Mouse (Mus musculus) midbrain, embryonic 11.5 days (tissue): ENCODE measurements around the gene Rimklb. TPM values are rescaled to one million over a fixed set of nuclear protein-coding genes. Genes with fewer than 3 reads are reported as not detected.
A peak's percentile ranks its signal among the peaks of the same experiment; 100 is the strongest.

Source experiments
- ATAC-seq: fragments of 200-750 bp; cut with Nextera tagmentation; 2 replicates; pipeline ENCODE4 v1.8.0; 2017; ENCODE audit warnings: moderate TSS enrichment, moderate library complexity; ENCODE audit not compliant: low FRiP score
- DNase-seq: peaks from one replicate; pipeline ENCODE4 v3.0.0; 2015; ENCODE audit warnings: low spot score; ENCODE audit errors: missing footprints
- H3K27ac ChIP-seq: fragments of 300-500 bp; sonication (generic); 2 replicates; pipeline ENCODE4 v1.5.1; 2014; ENCODE audit warnings: low read depth, low read length
- H3K27me3 ChIP-seq: fragments of 300-500 bp; sonication (generic); 2 replicates; pipeline ENCODE4 v1.6.1; 2014; ENCODE audit warnings: mild to moderate bottlenecking, low read length, moderate library complexity, mixed read lengths; ENCODE audit not compliant: control insufficient read depth, insufficient read depth
- H3K36me3 ChIP-seq: fragments of 300-500 bp; sonication (generic); 2 replicates; pipeline ENCODE4 v1.6.1; 2014; ENCODE audit warnings: mild to moderate bottlenecking, low read length, moderate library complexity, mixed read lengths; ENCODE audit not compliant: control insufficient read depth, insufficient read depth
- H3K4me1 ChIP-seq: fragments of 300-500 bp; sonication (generic); 2 replicates; pipeline ENCODE4 v1.6.1; 2014; ENCODE audit warnings: low read length; ENCODE audit not compliant: control insufficient read depth, insufficient read depth
- H3K4me2 ChIP-seq: fragments of 300-500 bp; sonication (generic); 2 replicates; pipeline ENCODE4 v1.6.1; 2014; ENCODE audit warnings: mild to moderate bottlenecking, moderate library complexity
- H3K4me3 ChIP-seq: fragments of 300-500 bp; sonication (generic); 2 replicates; pipeline ENCODE4 v1.5.1; 2014; ENCODE audit warnings: low read depth, low read length
- H3K9ac ChIP-seq: fragments of 300-500 bp; sonication (generic); 2 replicates; pipeline ENCODE4 v1.6.1; 2014; ENCODE audit warnings: low read length
- H3K9me3 ChIP-seq: fragments of 300-500 bp; sonication (generic); 2 replicates; pipeline ENCODE4 v1.6.1; 2016; ENCODE audit warnings: low read length; ENCODE audit not compliant: control insufficient read depth
- WGBS: fragments of 180-500 bp; shearing (Covaris S2); extraction: QIAGEN DNeasy Blood & Tissue Kit; methylation state at CpG from one replicate; pipeline ENCODE4 v1.1.7; 2014; 5-methylcytosine and 5-hydroxymethylcytosine counted together
- polyA plus RNA-seq: library from polyadenylated mRNA; unstranded; fragments of >200 nt; fragmentation: Nextera tagmentation; extraction: Ambion mirVana; gene quantifications from 2 replicates; pipeline ENCODE4 v1.2.1, GENCODE M21; 2014

The Rimklb gene
- polyA plus RNA-seq, 1 experiment from 2014 or later: 67.4 TPM

DNA sequence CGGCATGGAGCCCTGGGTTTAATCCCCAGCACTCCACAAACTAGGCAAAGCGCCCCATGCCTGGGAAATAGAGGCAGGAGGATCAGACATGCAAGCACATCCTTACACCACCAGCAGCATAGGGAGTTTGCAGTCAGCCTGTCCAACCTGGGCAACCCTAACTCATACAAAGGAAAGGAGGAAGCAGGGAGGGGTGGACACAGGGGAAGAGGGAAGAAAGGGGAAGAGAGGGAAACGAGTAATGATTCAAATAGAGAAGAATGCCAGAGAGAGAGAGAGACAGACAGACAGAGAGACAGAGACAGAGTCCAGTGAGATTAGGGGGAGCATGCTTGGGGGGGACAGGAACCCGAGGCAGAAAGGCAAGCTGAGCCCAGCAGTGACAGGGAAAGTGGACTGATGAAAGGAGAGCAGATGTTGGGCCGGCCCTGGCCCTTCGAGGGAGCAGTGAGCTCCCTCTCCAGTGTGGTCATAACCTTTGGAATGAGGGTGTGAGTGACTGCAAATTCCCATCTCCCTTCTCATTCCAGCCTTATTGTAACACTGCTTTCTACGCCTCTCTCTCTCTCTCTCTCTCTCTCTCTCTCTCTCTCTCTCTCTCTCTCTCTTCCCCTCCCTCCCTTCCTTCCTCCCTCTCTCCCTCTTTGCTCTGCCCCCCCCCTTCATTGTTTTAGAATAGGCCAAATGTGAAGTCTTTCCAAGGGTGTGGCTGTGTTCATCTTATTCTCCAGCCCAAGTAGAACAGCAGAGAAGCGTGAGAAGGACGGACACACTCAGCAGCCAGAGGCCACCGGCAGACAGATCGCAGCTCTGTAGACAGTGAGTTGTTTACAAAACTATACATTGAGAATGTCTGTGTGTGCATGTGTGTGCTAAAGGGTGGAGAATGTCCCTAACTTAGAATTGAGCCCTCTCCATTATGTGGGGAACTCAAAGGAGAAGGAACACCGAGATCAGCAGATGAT, 14.6 kb upstream of the Rimklb start:
- H3K27me3 ChIP-seq: no peaks in the 10 kb centered on the region
- no peak overlapping the region for H3K9ac ChIP-seq
- no peaks in the 10 kb centered on the region for H3K4me1 ChIP-seq
- H3K4me2 ChIP-seq: no peak overlapping the region
- H3K9me3 ChIP-seq: no peaks in the 10 kb centered on the region
- H3K4me3 ChIP-seq: no peak overlapping the region
- H3K36me3 ChIP-seq: no peaks in the 10 kb centered on the region
- H3K27ac ChIP-seq: no peak overlapping the region
- 76% methylated on average over 12 of the region's 12 CpGs for WGBS
- DNase-seq (no peak), ATAC-seq (no peak)

GRCm38 (mm10) chr6:122508494-122508893, 9.9 kb upstream of the Rimklb start:
- no peaks in the 10 kb centered on the region for H3K27me3 ChIP-seq
- H3K9me3 ChIP-seq: no peaks in the 10 kb centered on the region
- DNase-seq (no peak), ATAC-seq (no peak)
- no peak overlapping the region for H3K9ac ChIP-seq
- H3K27ac ChIP-seq: no peak overlapping the region
- no peak overlapping the region for H3K4me3 ChIP-seq
- no peaks in the 10 kb centered on the region for H3K36me3 ChIP-seq
- no peaks in the 10 kb centered on the region for H3K4me1 ChIP-seq
- WGBS: 89% methylated on average over 8 of the region's 8 CpGs
- no peak overlapping the region for H3K4me2 ChIP-seq

DNA sequence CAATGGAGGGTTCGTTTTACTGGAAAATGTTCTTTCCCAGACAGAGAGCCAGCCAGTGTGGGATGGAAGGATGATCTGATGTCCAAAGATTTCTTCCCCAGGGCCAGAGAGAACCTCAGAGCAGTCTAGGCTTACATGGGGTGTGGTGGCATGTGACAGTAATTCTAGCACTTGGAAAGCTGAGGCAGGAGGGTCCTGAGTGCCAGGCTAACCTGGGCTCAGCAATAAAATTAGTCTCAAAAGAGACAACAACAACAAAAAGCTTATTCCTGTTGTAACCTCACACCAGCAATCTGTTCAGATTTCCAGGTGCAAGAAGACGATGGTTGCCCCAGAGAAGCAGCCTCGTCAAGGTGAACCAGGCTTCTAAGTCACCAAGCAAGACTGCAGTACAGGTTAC, 7.0 kb upstream of the Rimklb start, which contains the start of gene Mfap5:
TSS of gene Mfap5 (plus strand) at position 301 of the 400 bp plus-strand sequence.
- no peak for ATAC-seq
- H3K9me3 ChIP-seq: no peaks in the 10 kb centered on the region
- no peaks in the 10 kb centered on the region for H3K36me3 ChIP-seq
- no peak within 1 kb of the TSS for H3K4me2 ChIP-seq
- no peaks in the 10 kb centered on the region for H3K27me3 ChIP-seq
- no peak within 1 kb of the TSS for H3K27ac ChIP-seq
- no peak within 1 kb of the TSS for H3K4me3 ChIP-seq
- no peak for DNase-seq
- no peaks in the 10 kb centered on the region for H3K4me1 ChIP-seq
- H3K9ac ChIP-seq: no peak within 1 kb of the TSS
- 85% methylated on average over 3 of the region's 3 CpGs for WGBS

- Histone ChIP-seq H3K27ac (no peak overlapping the region), H3K9me3 (no peaks in the 10 kb centered on the region), H3K9ac (no peak overlapping the region), H3K36me3 (no peaks in the 10 kb centered on the region), H3K27me3 (no peaks in the 10 kb centered on the region), H3K4me2 (no peak overlapping the region), H3K4me1 (no peaks in the 10 kb centered on the region), H3K4me3 (no peak overlapping the region)
- ATAC-seq (no peak), DNase-seq (no peak)
- 82% methylated on average over 4 of the region's 4 CpGs for WGBS
These were observed 6.5 kb upstream of the Rimklb start for GRCm38 (mm10) chr6:122505041-122505440.

GRCm38 (mm10) chr6:122496501-122496900, 2.1 kb downstream of the Rimklb start:
- Histone ChIP-seq H3K4me3 (no peak overlapping the region), H3K27ac (peak overlapping the region; percentile 85; the same call in 1 of the 2 replicates), H3K9ac (no peak overlapping the region), H3K27me3 (no peaks in the 10 kb centered on the region), H3K4me1 (peaks cover 26% of the 10 kb centered on the region), H3K4me2 (no peak overlapping the region), H3K9me3 (no peaks in the 10 kb centered on the region), H3K36me3 (no peaks in the 10 kb centered on the region)
- peak; percentile 89 for DNase-seq
- 36% methylated on average over 5 of the region's 5 CpGs for WGBS
- ATAC-seq: no peak

- Histone ChIP-seq H3K9me3 (no peaks in the 10 kb centered on the region), H3K4me1 (peaks cover 26% of the 10 kb centered on the region), H3K27ac (peak overlapping the region; percentile 85), H3K9ac (peak overlapping the region; percentile 57), H3K4me2 (peak overlapping the region; percentile 35), H3K36me3 (no peaks in the 10 kb centered on the region), H3K4me3 (no peak overlapping the region; the same call in 1 of the 2 replicates), H3K27me3 (no peaks in the 10 kb centered on the region)
- 5% methylated on average over 21 of the region's 21 CpGs for WGBS
- ATAC-seq: peak; percentile 61
- peak; percentile 97 for DNase-seq
These were observed 3.3 kb downstream of the Rimklb start for GRCm38 (mm10) chr6:122495082-122495881.

DNA sequence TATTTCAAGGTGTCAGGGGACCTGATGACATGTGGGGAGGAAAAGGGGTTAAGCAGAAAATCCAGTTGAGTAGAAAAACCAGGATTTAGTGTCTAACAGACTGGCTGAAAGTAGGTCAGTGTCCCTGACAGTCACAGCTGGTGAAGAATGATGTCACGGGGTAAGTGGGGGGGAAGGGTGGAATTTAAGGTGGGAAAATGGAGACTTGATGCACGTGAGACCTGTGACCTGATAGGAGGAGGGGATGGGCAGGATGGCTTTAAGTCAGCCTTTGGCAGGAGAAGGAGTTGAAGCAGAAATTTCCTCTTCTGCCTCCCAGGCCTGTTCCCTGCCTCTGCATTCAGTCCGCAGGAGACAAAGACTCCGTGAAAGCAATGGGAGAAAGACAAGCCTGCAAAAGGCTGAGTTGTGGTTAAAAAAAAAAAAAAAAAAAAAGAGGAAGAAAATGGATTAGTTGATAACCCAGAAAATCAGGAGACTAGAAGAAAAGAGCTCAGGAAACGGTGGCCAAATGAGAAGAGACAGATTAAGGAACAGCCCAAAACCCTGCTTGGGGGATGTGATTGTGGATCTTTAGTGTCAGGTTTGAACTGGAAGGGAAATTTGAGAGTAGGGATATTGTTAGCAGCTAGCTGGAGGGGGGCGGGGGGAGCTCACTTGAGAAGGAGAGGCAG, 4.6 kb downstream of the Rimklb start:
- Histone ChIP-seq H3K4me3 (no peak overlapping the region), H3K36me3 (no peaks in the 10 kb centered on the region), H3K27ac (peak overlapping the region; percentile 85; the same call in 1 of the 2 replicates), H3K9me3 (no peaks in the 10 kb centered on the region), H3K4me2 (no peak overlapping the region), H3K9ac (0 out of 2 replicates have a peak overlapping the region, but pooled peaks have one; percentile 18), H3K27me3 (no peaks in the 10 kb centered on the region), H3K4me1 (peaks cover 26% of the 10 kb centered on the region)
- DNase-seq (peak; percentile 92), ATAC-seq (no peak)
- 17% methylated on average over 6 of the region's 6 CpGs for WGBS

DNA sequence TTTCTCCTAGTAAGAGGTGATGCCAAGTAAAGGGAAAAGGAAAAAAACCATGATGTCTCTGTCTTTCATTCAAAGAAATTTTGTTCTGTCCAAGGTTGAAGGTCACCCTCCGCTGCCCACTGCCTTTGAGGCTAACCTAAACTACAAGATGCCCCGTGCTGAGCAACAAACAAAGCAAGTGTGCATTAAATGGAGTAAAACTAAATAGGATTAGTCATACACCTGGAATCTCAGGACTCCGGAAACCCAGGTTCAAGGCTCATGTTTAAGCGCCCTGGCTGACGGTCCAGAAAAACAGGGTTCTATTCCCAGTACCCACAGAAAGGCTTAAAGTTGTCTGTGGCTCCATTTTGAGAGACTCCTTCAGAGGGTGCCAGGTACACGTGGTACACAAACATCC, 6.1 kb downstream of the Rimklb start:
- Histone ChIP-seq H3K4me2 (peak overlapping the region; percentile 42), H3K9me3 (no peaks in the 10 kb centered on the region), H3K9ac (no peak overlapping the region), H3K4me3 (no peak overlapping the region), H3K27ac (no peak overlapping the region), H3K36me3 (no peaks in the 10 kb centered on the region), H3K4me1 (peaks cover 26% of the 10 kb centered on the region), H3K27me3 (no peaks in the 10 kb centered on the region)
- DNase-seq (peak; percentile 88), ATAC-seq (no peak)
- 14% methylated on average over 6 of the region's 6 CpGs for WGBS
